Mouse (Mus musculus) MEL (cell line): ENCODE measurements at regions not wholly inside any gene's neighbourhood (a gene's known extent, or its start where the extent isn't known, plus 50 kb on each side); places are given as distances from the start of the nearest gene placed in this dataset.

ENCODE experiments used
- DNase-seq: peaks from one replicate; pipeline ENCODE4 v3.0.0; 2011; ENCODE audit warnings: low read depth, low spot score
- H3K27ac ChIP-seq: 2 replicates; pipeline ENCODE4 v1.5.1; 2012; ENCODE audit warnings: low read depth, mild to moderate bottlenecking, control low read depth, low read length, moderate library complexity; ENCODE audit not compliant: control insufficient read depth
- H3K27me3 ChIP-seq, 2 experiments: fragments of 150-350 bp in 1 of 2; sonication (generic) in 1 of 2; 2 replicates each; pipeline ENCODE4 v1.6.1; 2012; ENCODE audit warnings: low read length in 2 of 2, mild to moderate bottlenecking in 2 of 2, improper control_type of control experiment in 1 of 2, moderate library complexity in 1 of 2; ENCODE audit not compliant: insufficient read depth in 2 of 2, control insufficient read depth in 1 of 2
- H3K36me3 ChIP-seq, 2 experiments: 2 replicates each; pipeline ENCODE4 v1.6.1; 2012 to 2014; ENCODE audit warnings: low read length in 2 of 2, improper control_type of control experiment in 1 of 2, inconsistent platforms in 1 of 2, mild to moderate bottlenecking in 1 of 2; ENCODE audit not compliant: insufficient read depth in 2 of 2, control insufficient read depth in 1 of 2
- H3K4me1 ChIP-seq, 2 experiments: fragments of 150-350 bp in 1 of 2; sonication (generic) in 1 of 2; 2 replicates each; pipeline ENCODE4 v1.6.1; 2012; ENCODE audit warnings: low read length in 2 of 2, improper control_type of control experiment in 1 of 2, mild to moderate bottlenecking in 1 of 2; ENCODE audit not compliant: insufficient read depth in 2 of 2, control insufficient read depth in 1 of 2
- H3K4me3 ChIP-seq, 2 experiments: fragments of 150-350 bp in 1 of 2; sonication (generic) in 1 of 2; 2 replicates each; pipeline ENCODE4 v1.5.1; 2012; ENCODE audit warnings: low read depth in 2 of 2, low read length in 2 of 2, mild to moderate bottlenecking in 2 of 2, moderate library complexity in 2 of 2, control low read depth in 1 of 2, improper control_type of control experiment in 1 of 2; ENCODE audit not compliant: control insufficient read depth in 1 of 2, insufficient read depth in 1 of 2
- H3K79me2 ChIP-seq: 2 replicates; pipeline ENCODE4 v1.6.1; 2012; ENCODE audit warnings: mild to moderate bottlenecking, low read length, moderate library complexity; ENCODE audit not compliant: control insufficient read depth, poor library complexity, insufficient read depth
- H3K9ac ChIP-seq: 2 replicates; pipeline ENCODE4 v1.6.1; 2012; ENCODE audit warnings: low read depth, mild to moderate bottlenecking, control low read depth, low read length, moderate library complexity; ENCODE audit not compliant: control insufficient read depth, poor library complexity, severe bottlenecking
- H3K9me3 ChIP-seq: fragments of 150-350 bp; sonication (generic); replicated peaks from 2 replicates; pipeline ENCODE4 v1.6.1; 2012; ENCODE audit warnings: mild to moderate bottlenecking, low read length, improper control_type of control experiment, moderate library complexity; ENCODE audit not compliant: insufficient read depth
- BHLHE40 ChIP-seq: IDR thresholded peaks from 2 replicates; pipeline ENCODE4 v1.6.1; 2012; ENCODE audit warnings: low read depth, mild to moderate bottlenecking, inconsistent platforms, low read length, improper control_type of control experiment, borderline replicate concordance
- CTCF ChIP-seq, 3 experiments: IDR thresholded peaks in 2 of 3; conservative IDR thresholded peaks in 1 of 3; 2 replicates each; pipeline ENCODE4 v1.5.1; 2011 to 2012; ENCODE audit warnings: low read length in 3 of 3, low read depth in 2 of 3, mild to moderate bottlenecking in 2 of 3, improper control_type of control experiment in 1 of 3, inconsistent platforms in 1 of 3, mixed read lengths in 1 of 3, moderate library complexity in 1 of 3; ENCODE audit not compliant: control insufficient read depth in 1 of 3, insufficient read depth in 1 of 3, poor library complexity in 1 of 3, severe bottlenecking in 1 of 3
- ELF1 ChIP-seq: IDR thresholded peaks from 2 replicates; pipeline ENCODE4 v1.6.1; 2014; ENCODE audit warnings: low read depth, mild to moderate bottlenecking, inconsistent platforms, low read length, improper control_type of control experiment, moderate library complexity
- GABPA ChIP-seq: IDR thresholded peaks from 2 replicates; pipeline ENCODE4 v1.6.1; 2012; ENCODE audit warnings: low read depth, mild to moderate bottlenecking, inconsistent platforms, low read length, improper control_type of control experiment, moderate library complexity
- HCFC1 ChIP-seq: IDR thresholded peaks from 2 replicates; pipeline ENCODE4 v1.6.1; 2012; ENCODE audit warnings: low read depth, mild to moderate bottlenecking, inconsistent platforms, low read length, improper control_type of control experiment, moderate library complexity
- JUND ChIP-seq: IDR thresholded peaks from 2 replicates; pipeline ENCODE4 v1.6.1; 2011; ENCODE audit warnings: low read depth, mild to moderate bottlenecking, improper control_type of control experiment, low read length
- KAT2A ChIP-seq: conservative IDR thresholded peaks from 2 replicates; pipeline ENCODE4 v1.6.1; 2012; ENCODE audit warnings: low read depth, low read length, improper control_type of control experiment, inconsistent platforms
- MAZ ChIP-seq: IDR thresholded peaks from 2 replicates; pipeline ENCODE4 v1.6.1; 2012; ENCODE audit warnings: low read depth, mild to moderate bottlenecking, inconsistent platforms, low read length, improper control_type of control experiment
- MEF2A ChIP-seq: IDR thresholded peaks from 2 replicates; pipeline ENCODE4 v1.6.1; 2014; ENCODE audit warnings: low read depth, mild to moderate bottlenecking, inconsistent platforms, low read length, improper control_type of control experiment; ENCODE audit not compliant: poor library complexity, insufficient replicate concordance, severe bottlenecking; ENCODE audit errors: extremely low read depth
- MXI1 ChIP-seq: IDR thresholded peaks from 2 replicates; pipeline ENCODE4 v1.6.1; 2011; ENCODE audit warnings: mild to moderate bottlenecking, low read depth, low read length, improper control_type of control experiment
- MYC ChIP-seq: IDR thresholded peaks from 2 replicates; pipeline ENCODE4 v1.6.1; 2011; ENCODE audit warnings: low read depth, mild to moderate bottlenecking, low read length, improper control_type of control experiment, moderate library complexity
- NELFE ChIP-seq: IDR thresholded peaks from 2 replicates; pipeline ENCODE4 v1.6.1; 2011; ENCODE audit warnings: low read depth, low read length, improper control_type of control experiment
- NRF1 ChIP-seq: IDR thresholded peaks from 2 replicates; pipeline ENCODE4 v1.6.1; 2014; ENCODE audit warnings: low read depth, mild to moderate bottlenecking, inconsistent platforms, low read length, improper control_type of control experiment, moderate library complexity; ENCODE audit not compliant: poor library complexity, insufficient read depth, severe bottlenecking
- POLR2A ChIP-seq, 2 experiments: IDR thresholded peaks; 2 replicates each; pipeline ENCODE4 v1.6.1; 2011 to 2012; ENCODE audit warnings: low read length in 2 of 2, mild to moderate bottlenecking in 2 of 2, control low read depth in 1 of 2, improper control_type of control experiment in 1 of 2, low read depth in 1 of 2, moderate library complexity in 1 of 2; ENCODE audit not compliant: control insufficient read depth in 1 of 2, insufficient read depth in 1 of 2, poor library complexity in 1 of 2
- POLR2AphosphoS2 ChIP-seq: IDR thresholded peaks from 2 replicates; pipeline ENCODE4 v1.6.1; 2011; ENCODE audit warnings: low read length, improper control_type of control experiment
- RAD21 ChIP-seq: IDR thresholded peaks from 2 replicates; pipeline ENCODE4 v1.6.1; 2011; ENCODE audit warnings: mild to moderate bottlenecking, low read depth, low read length, improper control_type of control experiment
- SIN3A ChIP-seq: IDR thresholded peaks from 2 replicates; pipeline ENCODE4 v1.6.1; 2012; ENCODE audit warnings: low read length, improper control_type of control experiment, inconsistent platforms
- SMC3 ChIP-seq: IDR thresholded peaks from 2 replicates; pipeline ENCODE4 v1.6.1; 2011; ENCODE audit warnings: low read depth, low read length, improper control_type of control experiment
- TAL1 ChIP-seq: IDR thresholded peaks from 2 replicates; pipeline ENCODE4 v1.6.1; 2012; ENCODE audit warnings: mild to moderate bottlenecking, inconsistent platforms, low read length, moderate library complexity, mixed read lengths
- TBP ChIP-seq: IDR thresholded peaks from 2 replicates; pipeline ENCODE4 v1.8.0; 2011; ENCODE audit warnings: low read depth, low read length, improper control_type of control experiment
- USF2 ChIP-seq, 2 experiments: IDR thresholded peaks; 2 replicates each; pipeline ENCODE4 v1.6.1; 2011 to 2012; ENCODE audit warnings: improper control_type of control experiment in 2 of 2, low read length in 2 of 2, borderline replicate concordance in 1 of 2, inconsistent platforms in 1 of 2, low read depth in 1 of 2, mild to moderate bottlenecking in 1 of 2; ENCODE audit not compliant: insufficient read depth in 1 of 2
- ZC3H11A ChIP-seq: IDR thresholded peaks from 2 replicates; pipeline ENCODE4 v1.6.1; 2012; ENCODE audit warnings: low read depth, mild to moderate bottlenecking, inconsistent platforms, low read length, improper control_type of control experiment
- ZKSCAN1 ChIP-seq: IDR thresholded peaks from 2 replicates; pipeline ENCODE4 v1.6.1; 2012; ENCODE audit warnings: low read depth, mild to moderate bottlenecking, inconsistent platforms, low read length, improper control_type of control experiment, moderate library complexity
- ZNF384 ChIP-seq: IDR thresholded peaks from 2 replicates; pipeline ENCODE4 v1.6.1; 2012; ENCODE audit warnings: low read depth, mild to moderate bottlenecking, inconsistent platforms, low read length, improper control_type of control experiment

- H3K27me3 ChIP-seq, result no peaks in the 10 kb centered on the region
- TF ChIP-seq TAL1 (no peak), KAT2A (no peak), ZC3H11A (no peak), ZKSCAN1 (no peak), RAD21 (no peak), POLR2A (IDR thresholded peaks at IDR 0.05; ENCODE audit: control insufficient read depth in 1 of 2, insufficient read depth in 1 of 2, low read depth in 1 of 2, low read length in 2 of 2, poor library complexity in 1 of 2) (no peak), BHLHE40 (no peak), CTCF (IDR thresholded peaks at IDR 0.05 in 2 of 3, conservative IDR thresholded peaks at IDR 0.05 in 1 of 3; ENCODE audit: control insufficient read depth in 1 of 3, insufficient read depth in 1 of 3, low read depth in 2 of 3, low read length in 3 of 3, poor library complexity in 1 of 3, severe bottlenecking in 1 of 3) (no peak)
- TF ChIP-seq, all 39 proteins: peak for 0
- Histone ChIP-seq H3K4me3 (no peak overlapping the region), H3K4me1 (no peaks in the 10 kb centered on the region), H3K27ac (no peak overlapping the region), H3K79me2 (no peaks in the 10 kb centered on the region), H3K36me3 (no peaks in the 10 kb centered on the region), H3K9ac (no peak overlapping the region), H3K9me3 (no peaks in the 10 kb centered on the region)
- no peak for DNase-seq
Observed at GRCm38 (mm10) chr9:116410461-116410860, 235.3 kb upstream of the Tgfbr2 start.

- Histone ChIP-seq H3K27ac (no peak overlapping the region), H3K79me2 (no peaks in the 10 kb centered on the region), H3K9me3 (no peaks in the 10 kb centered on the region), H3K27me3 (no peaks in the 10 kb centered on the region), H3K4me3 (no peak overlapping the region), H3K9ac (no peak overlapping the region), H3K4me1 (no peaks in the 10 kb centered on the region), H3K36me3 (no peaks in the 10 kb centered on the region)
- TF ChIP-seq USF2 (IDR thresholded peaks at IDR 0.05; ENCODE audit: borderline replicate concordance in 1 of 2, insufficient read depth in 1 of 2, low read depth in 1 of 2, low read length in 2 of 2), result no peak
- no peak for TF ChIP-seq HCFC1
- no peak for TF ChIP-seq ZNF384
- TF ChIP-seq MAZ, result no peak
- no peak for TF ChIP-seq MEF2A
- no peak for TF ChIP-seq TAL1
- no peak for TF ChIP-seq TBP
- TF ChIP-seq SMC3, result no peak
- DNase-seq, result no peak
Observed at GRCm38 (mm10) chr9:116408116-116408515, 233.0 kb upstream of the Tgfbr2 start.

GRCm38 (mm10) chr9:116405051-116405450 lies 229.9 kb upstream of the Tgfbr2 start:
- H3K9ac ChIP-seq, result no peak overlapping the region
- no peaks in the 10 kb centered on the region for H3K4me1 ChIP-seq
- no peak overlapping the region for H3K27ac ChIP-seq
- no peak for TF ChIP-seq NELFE
- TF ChIP-seq GABPA, result no peak
- TF ChIP-seq HCFC1, result no peak
- TF ChIP-seq MXI1, result no peak
- no peak for TF ChIP-seq RAD21
- TF ChIP-seq SIN3A, result no peak
- TF ChIP-seq MYC, result no peak
- no peak for TF ChIP-seq NRF1
- TF ChIP-seq MEF2A, result no peak
- no peak for TF ChIP-seq POLR2AphosphoS2
- no peak for TF ChIP-seq ELF1
- TF ChIP-seq JUND, result no peak
- no peak for TF ChIP-seq ZNF384
- no peaks in the 10 kb centered on the region for H3K9me3 ChIP-seq
- DNase-seq, result no peak
- no peak overlapping the region for H3K4me3 ChIP-seq
- H3K36me3 ChIP-seq, result no peaks in the 10 kb centered on the region
- H3K79me2 ChIP-seq, result no peaks in the 10 kb centered on the region
- no peaks in the 10 kb centered on the region for H3K27me3 ChIP-seq
